Mouse (Mus musculus): Measurements from ENCODE around the gene Tmem88b.

GRCm38 (mm10) chr4:155735788-155736187 is 49.9 kb downstream of the Tmem88b start:
- TF ChIP-seq CTCF (IDR thresholded peaks at IDR 0.05 in 2 of 3, conservative IDR thresholded peaks at IDR 0.05 in 1 of 3; ENCODE audit: control insufficient read depth in 1 of 3, insufficient read depth in 1 of 3, low read depth in 2 of 3, low read length in 3 of 3, poor library complexity in 1 of 3, severe bottlenecking in 1 of 3) (no peak), POLR2A (IDR thresholded peaks at IDR 0.05; ENCODE audit: control insufficient read depth in 1 of 2, insufficient read depth in 1 of 2, low read depth in 1 of 2, low read length in 2 of 2, poor library complexity in 1 of 2) (no peak), MAFK (IDR thresholded peaks at IDR 0.05; ENCODE audit: borderline replicate concordance, low read depth, low read length) (no peak), EP300 (IDR thresholded peaks at IDR 0.05; ENCODE audit: low read depth in 1 of 2, low read length in 2 of 2) (no peak), JUND (IDR thresholded peaks at IDR 0.05; ENCODE audit: low read depth, low read length) (no peak), USF2 (IDR thresholded peaks at IDR 0.05; ENCODE audit: borderline replicate concordance in 1 of 2, insufficient read depth in 1 of 2, low read depth in 1 of 2, low read length in 2 of 2) (no peak), GATA1 (IDR thresholded peaks at IDR 0.05; ENCODE audit: low read depth, low read length) (no peak)
